Mouse (Mus musculus) stomach, postnatal 0 days (tissue): ENCODE results near the gene Terf2ip. TPM values are rescaled to one million over a fixed set of nuclear protein-coding genes. Genes with fewer than 3 reads are reported as not detected.

Source experiments
- ATAC-seq: fragments of 200-750 bp; cut with Nextera tagmentation; 2 replicates; pipeline ENCODE4 v1.8.0; 2017; ENCODE audit not compliant: low FRiP score, low TSS enrichment
- DNase-seq: peaks from one replicate; pipeline ENCODE4 v3.0.0-alpha.2; 2016; ENCODE audit warnings: low spot score
- H3K27ac ChIP-seq: fragments of 300-500 bp; sonication (generic); replicated peaks from 2 replicates; pipeline ENCODE4 v1.5.1; 2014; ENCODE audit warnings: mild to moderate bottlenecking, control low read depth
- H3K27me3 ChIP-seq: fragments of 300-500 bp; sonication (generic); 2 replicates; pipeline ENCODE4 v1.6.1; 2014; ENCODE audit warnings: low read length; ENCODE audit not compliant: control insufficient read depth, insufficient read depth
- H3K36me3 ChIP-seq: fragments of 300-500 bp; sonication (generic); 2 replicates; pipeline ENCODE4 v1.6.1; 2014; ENCODE audit warnings: low read length, mixed read lengths; ENCODE audit not compliant: control insufficient read depth, insufficient read depth
- H3K4me1 ChIP-seq: fragments of 300-500 bp; sonication (generic); replicated peaks from 2 replicates; pipeline ENCODE4 v1.6.1; 2014; ENCODE audit warnings: antibody characterized with exemption; ENCODE audit not compliant: control insufficient read depth, insufficient read depth
- H3K4me2 ChIP-seq: fragments of 300-500 bp; sonication (generic); replicated peaks from 2 replicates; pipeline ENCODE4 v1.6.1; 2014; ENCODE audit warnings: low read depth, mild to moderate bottlenecking, control low read depth, moderate library complexity
- H3K4me3 ChIP-seq: fragments of 300-500 bp; sonication (generic); 2 replicates; pipeline ENCODE4 v1.5.1; 2014; ENCODE audit warnings: low read depth, low read length, control low read depth
- H3K9ac ChIP-seq: fragments of 300-500 bp; sonication (generic); 2 replicates; pipeline ENCODE4 v1.6.1; 2014; ENCODE audit warnings: mild to moderate bottlenecking, low read length, control low read depth, mixed read lengths
- H3K9me3 ChIP-seq: fragments of 300-500 bp; sonication (generic); 2 replicates; pipeline ENCODE4 v1.6.1; 2016; ENCODE audit warnings: low read length; ENCODE audit not compliant: control insufficient read depth
- CTCF ChIP-seq: IDR thresholded peaks from 2 replicates; pipeline ENCODE4 v1.5.1; 2016; ENCODE audit warnings: antibody characterized with exemption, low read depth, mild to moderate bottlenecking, moderate library complexity
- EP300 ChIP-seq: optimal IDR thresholded peaks from 2 replicates; pipeline ENCODE3; 2016; ENCODE audit warnings: antibody characterized with exemption
- WGBS: fragments of 180-500 bp; shearing (Covaris S2); extraction: QIAGEN DNeasy Blood & Tissue Kit; methylation state at CpG from one replicate; pipeline ENCODE4 v1.1.7; 2014; 5-methylcytosine and 5-hydroxymethylcytosine counted together
- polyA plus RNA-seq: library from polyadenylated mRNA; unstranded; fragments of >200 nt; fragmentation: Nextera tagmentation; extraction: Ambion mirVana; gene quantifications from 2 replicates; pipeline ENCODE4 v1.2.1, GENCODE M21; 2015

Gene Terf2ip
- polyA plus RNA-seq, 1 experiment from 2014 or later, result 10.2 TPM

GRCm38 (mm10) chr8:111978147-111978546 is 33.1 kb upstream of the Terf2ip start:
- H3K4me3 ChIP-seq, result no peak overlapping the region
- no peak overlapping the region for H3K27ac ChIP-seq
- ATAC-seq, result no peak
- no peaks in the 10 kb centered on the region for H3K9me3 ChIP-seq
- TF ChIP-seq EP300, result no peak
- no peak for TF ChIP-seq CTCF
- no peak overlapping the region for H3K9ac ChIP-seq
- no peak overlapping the region for H3K4me2 ChIP-seq
- WGBS, result 55% methylated on average over 10 of the region's 10 CpGs
- H3K4me1 ChIP-seq, result no peaks in the 10 kb centered on the region
- peaks cover 3% of the 10 kb centered on the region; the same call in 1 of the 2 replicates for H3K36me3 ChIP-seq
- no peaks in the 10 kb centered on the region for H3K27me3 ChIP-seq
- DNase-seq, result no peak

GRCm38 (mm10) chr8:111982116-111982515 is 29.1 kb upstream of the Terf2ip start:
- H3K27me3 ChIP-seq, result no peaks in the 10 kb centered on the region
- no peak for ATAC-seq
- no peaks in the 10 kb centered on the region for H3K4me1 ChIP-seq
- no peak overlapping the region for H3K9ac ChIP-seq
- no peak overlapping the region for H3K4me3 ChIP-seq
- whole genome bisulfite sequencing, result 73% methylated on average over 7 of the region's 7 CpGs
- TF ChIP-seq CTCF (peak; percentile 57), EP300 (no peak)
- H3K27ac ChIP-seq, result no peak overlapping the region
- no peaks in the 10 kb centered on the region for H3K9me3 ChIP-seq
- H3K36me3 ChIP-seq, result peaks cover 3% of the 10 kb centered on the region; the same call in 1 of the 2 replicates
- DNase-seq, result peak; percentile 38
- no peak overlapping the region for H3K4me2 ChIP-seq

- Histone ChIP-seq H3K27ac (no peak overlapping the region), H3K27me3 (no peaks in the 10 kb centered on the region), H3K4me3 (no peak overlapping the region), H3K36me3 (peaks cover 7% of the 10 kb centered on the region; the same call in 1 of the 2 replicates), H3K9ac (no peak overlapping the region), H3K4me1 (no peaks in the 10 kb centered on the region), H3K9me3 (no peaks in the 10 kb centered on the region), H3K4me2 (no peak overlapping the region)
- TF ChIP-seq CTCF (no peak), EP300 (no peak)
- 62% methylated on average over 10 of the region's 10 CpGs for WGBS
- ATAC-seq, result 0 out of 2 replicates have a peak, but pooled peaks have one; percentile 27
- DNase-seq, result peak; percentile 26
These were observed 26.7 kb upstream of the Terf2ip start for GRCm38 (mm10) chr8:111984511-111984910.

GRCm38 (mm10) chr8:111989911-111990310 is 21.3 kb upstream of the Terf2ip start:
- no peak overlapping the region for H3K27ac ChIP-seq
- no peaks in the 10 kb centered on the region for H3K27me3 ChIP-seq
- TF ChIP-seq CTCF (peak; percentile 91), EP300 (no peak)
- H3K4me1 ChIP-seq, result no peaks in the 10 kb centered on the region
- no peak overlapping the region for H3K4me3 ChIP-seq
- WGBS, result 11% methylated on average over 7 of the region's 7 CpGs
- H3K4me2 ChIP-seq, result no peak overlapping the region
- ATAC-seq, result peak; percentile 51; the same call in 1 of the 2 replicates
- no peaks in the 10 kb centered on the region for H3K9me3 ChIP-seq
- peaks cover 18% of the 10 kb centered on the region; the same call in 1 of the 2 replicates for H3K36me3 ChIP-seq
- no peak overlapping the region for H3K9ac ChIP-seq
- DNase-seq, result peak; percentile 84

- ATAC-seq (no peak), DNase-seq (no peak)
- WGBS, result 49% methylated on average over 8 of the region's 8 CpGs
- H3K27me3 ChIP-seq, result no peaks in the 10 kb centered on the region
- no peaks in the 10 kb centered on the region for H3K9me3 ChIP-seq
- peaks cover 26% of the 10 kb centered on the region for H3K36me3 ChIP-seq
- H3K9ac ChIP-seq, result peak overlapping the region; percentile 79
- H3K4me3 ChIP-seq, result peak overlapping the region; percentile 73
- no peak overlapping the region for H3K27ac ChIP-seq
- no peaks in the 10 kb centered on the region for H3K4me1 ChIP-seq
- peak overlapping the region; percentile 94 for H3K4me2 ChIP-seq
- no peak for TF ChIP-seq EP300
- no peak for TF ChIP-seq CTCF
These were observed 19.9 kb upstream of the Terf2ip start for GRCm38 (mm10) chr8:111991278-111991677.

GRCm38 (mm10) chr8:111992013-111992702 is 19.0 kb upstream of the Terf2ip start, which contains the start of gene Adat1:
Adat1 (minus strand) TSS chr8:111992302.
- Histone ChIP-seq H3K4me3 (peak within 1 kb of the TSS; percentile 73), H3K9me3 (no peaks in the 10 kb centered on the region), H3K36me3 (peaks cover 31% of the 10 kb centered on the region), H3K9ac (peak within 1 kb of the TSS; percentile 79), H3K4me2 (peak within 1 kb of the TSS; percentile 94), H3K27ac (no peak within 1 kb of the TSS), H3K4me1 (no peaks in the 10 kb centered on the region), H3K27me3 (no peaks in the 10 kb centered on the region)
- 3% methylated on average over 32 of the region's 33 CpGs for WGBS
- peak; percentile 95 for ATAC-seq
- TF ChIP-seq CTCF (peak; percentile 31; the same call in 1 of the 2 replicates), EP300 (no peak)
- peak; percentile 90 for DNase-seq
